Mouse (Mus musculus) liver, embryonic 13.5 days (tissue): Measurements from ENCODE around the gene Il2ra. TPM values are rescaled to one million over a fixed set of nuclear protein-coding genes. Genes with fewer than 3 reads are reported as not detected.

Source experiments
- ATAC-seq: fragments of 200-750 bp; cut with Nextera tagmentation; 2 replicates; pipeline ENCODE4 v1.8.0; 2017; ENCODE audit warnings: low read depth, mild to moderate bottlenecking, moderate number of reproducible peaks, moderate library complexity
- DNase-seq: peaks from one replicate; pipeline ENCODE4 v3.0.0; 2022
- H3K27ac ChIP-seq: fragments of 300-500 bp; sonication (generic); 2 replicates; pipeline ENCODE4 v1.5.1; 2015; ENCODE audit warnings: moderate library complexity, mild to moderate bottlenecking, inconsistent platforms
- H3K27me3 ChIP-seq: fragments of 300-500 bp; sonication (generic); 2 replicates; pipeline ENCODE4 v1.6.1; 2015; ENCODE audit warnings: mild to moderate bottlenecking, inconsistent platforms
- H3K36me3 ChIP-seq: fragments of 300-500 bp; sonication (generic); 2 replicates; pipeline ENCODE4 v1.6.1; 2015; ENCODE audit warnings: mild to moderate bottlenecking, inconsistent platforms
- H3K4me1 ChIP-seq: fragments of 300-500 bp; sonication (generic); replicated peaks from 2 replicates; pipeline ENCODE4 v1.6.1; 2015; ENCODE audit warnings: inconsistent platforms
- H3K4me2 ChIP-seq: fragments of 300-500 bp; sonication (generic); 2 replicates; pipeline ENCODE4 v1.6.1; 2015; ENCODE audit warnings: inconsistent platforms, mild to moderate bottlenecking, moderate library complexity
- H3K4me3 ChIP-seq: fragments of 300-500 bp; sonication (generic); replicated peaks from 2 replicates; pipeline ENCODE4 v1.5.1; 2015; ENCODE audit warnings: mild to moderate bottlenecking, inconsistent platforms
- H3K9ac ChIP-seq: fragments of 300-500 bp; sonication (generic); 2 replicates; pipeline ENCODE4 v1.6.1; 2015; ENCODE audit warnings: mild to moderate bottlenecking, inconsistent platforms
- H3K9me3 ChIP-seq: fragments of 300-500 bp; sonication (generic); replicated peaks from 2 replicates; pipeline ENCODE4 v1.6.1; 2016; ENCODE audit warnings: inconsistent platforms
- WGBS: fragments of 180-500 bp; shearing (Covaris S2); methylation state at CpG from one replicate; pipeline ENCODE4 v1.1.7; 2015; ENCODE audit not compliant: insufficient replicate concordance; 5-methylcytosine and 5-hydroxymethylcytosine counted together
- polyA plus RNA-seq: library from polyadenylated mRNA; unstranded; fragments of >200 nt; fragmentation: Nextera tagmentation; extraction: Ambion mirVana; gene quantifications from 2 replicates; pipeline ENCODE4 v1.2.1, GENCODE M21; 2015

The Il2ra gene
- polyA plus RNA-seq, 1 experiment from 2014 or later = not detected

DNA sequence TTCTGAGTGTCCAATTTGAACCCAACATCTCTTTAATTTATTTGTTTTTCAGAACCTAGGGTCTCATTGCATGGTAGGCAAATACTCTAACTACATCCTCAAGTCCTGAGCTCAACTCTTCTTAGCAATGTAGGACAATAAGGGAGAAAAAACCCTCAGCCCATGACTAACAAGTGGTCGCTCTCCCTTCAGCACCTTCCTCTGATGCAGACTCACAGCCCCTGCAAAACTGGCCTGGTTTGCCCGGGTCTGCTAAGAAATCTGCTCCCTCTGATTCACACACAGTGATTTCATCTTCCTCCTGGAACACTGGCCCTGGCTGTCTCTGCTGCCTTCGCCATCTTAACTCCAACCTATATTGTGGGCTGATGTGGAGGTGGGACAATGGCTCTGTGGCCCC lies 86.5 kb downstream of the Il2ra start:
- ATAC-seq (no peak), DNase-seq (no peak)
- no peaks in the 10 kb centered on the region for H3K36me3 ChIP-seq
- H3K27me3 ChIP-seq = no peaks in the 10 kb centered on the region
- no peak overlapping the region for H3K4me3 ChIP-seq
- H3K9ac ChIP-seq = no peak overlapping the region
- H3K9me3 ChIP-seq = no peaks in the 10 kb centered on the region
- 53% methylated on average over 3 of the region's 3 CpGs for whole genome bisulfite sequencing
- no peak overlapping the region for H3K27ac ChIP-seq
- H3K4me2 ChIP-seq = no peak overlapping the region
- H3K4me1 ChIP-seq = no peaks in the 10 kb centered on the region

DNA sequence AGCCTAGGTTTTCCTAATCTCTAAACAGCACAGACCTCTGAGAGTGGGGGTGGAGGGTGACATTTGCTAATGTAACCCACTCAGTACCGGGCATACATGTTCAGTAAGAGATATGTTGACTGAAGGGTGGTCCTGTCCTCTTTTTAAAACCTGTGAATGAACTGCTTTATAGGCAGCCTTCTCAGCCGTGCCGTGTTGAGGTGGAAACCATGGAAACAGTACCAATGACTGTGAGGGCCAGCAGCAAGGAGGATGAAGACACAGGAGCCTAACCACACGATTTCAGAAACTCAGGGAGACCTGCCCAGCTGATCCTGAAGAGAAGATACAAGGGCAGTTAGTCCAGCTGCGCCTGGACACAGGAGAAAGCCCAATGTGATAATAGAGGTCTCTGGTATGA lies 90.4 kb downstream of the Il2ra start:
- 62% methylated on average over 5 of the region's 5 CpGs for WGBS
- no peak overlapping the region for H3K27ac ChIP-seq
- H3K27me3 ChIP-seq = no peaks in the 10 kb centered on the region
- H3K4me3 ChIP-seq = no peak overlapping the region
- H3K9ac ChIP-seq = no peak overlapping the region
- ATAC-seq (no peak), DNase-seq (no peak)
- H3K4me2 ChIP-seq = no peak overlapping the region
- H3K36me3 ChIP-seq = no peaks in the 10 kb centered on the region
- H3K4me1 ChIP-seq = no peaks in the 10 kb centered on the region
- H3K9me3 ChIP-seq = no peaks in the 10 kb centered on the region

DNA sequence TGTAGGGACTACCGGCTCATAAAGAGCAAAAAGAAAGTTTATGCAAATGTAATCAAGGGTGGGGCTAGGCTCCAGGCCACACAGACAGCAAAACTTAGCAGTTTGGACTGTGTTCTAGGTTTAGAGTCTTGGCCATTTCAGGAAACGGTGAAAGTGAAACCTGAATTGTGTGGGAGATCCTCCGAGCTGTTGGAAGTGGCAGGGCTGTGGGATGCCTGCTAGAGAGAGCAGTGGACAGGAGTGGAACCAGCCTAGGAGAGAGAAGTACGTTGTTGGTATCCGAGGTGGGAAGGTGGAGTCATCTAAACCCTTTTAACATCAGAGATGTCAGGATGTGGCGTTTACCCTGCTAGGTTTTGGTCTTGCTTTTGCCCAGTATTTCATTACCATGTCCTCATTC lies 93.2 kb downstream of the Il2ra start:
- ATAC-seq (no peak), DNase-seq (no peak)
- peaks cover 6% of the 10 kb centered on the region for H3K36me3 ChIP-seq
- no peaks in the 10 kb centered on the region for H3K4me1 ChIP-seq
- H3K4me3 ChIP-seq = no peak overlapping the region
- WGBS = 58% methylated on average over 6 of the region's 6 CpGs
- no peaks in the 10 kb centered on the region for H3K9me3 ChIP-seq
- no peak overlapping the region for H3K4me2 ChIP-seq
- no peaks in the 10 kb centered on the region for H3K27me3 ChIP-seq
- no peak overlapping the region for H3K27ac ChIP-seq
- H3K9ac ChIP-seq = no peak overlapping the region

DNA sequence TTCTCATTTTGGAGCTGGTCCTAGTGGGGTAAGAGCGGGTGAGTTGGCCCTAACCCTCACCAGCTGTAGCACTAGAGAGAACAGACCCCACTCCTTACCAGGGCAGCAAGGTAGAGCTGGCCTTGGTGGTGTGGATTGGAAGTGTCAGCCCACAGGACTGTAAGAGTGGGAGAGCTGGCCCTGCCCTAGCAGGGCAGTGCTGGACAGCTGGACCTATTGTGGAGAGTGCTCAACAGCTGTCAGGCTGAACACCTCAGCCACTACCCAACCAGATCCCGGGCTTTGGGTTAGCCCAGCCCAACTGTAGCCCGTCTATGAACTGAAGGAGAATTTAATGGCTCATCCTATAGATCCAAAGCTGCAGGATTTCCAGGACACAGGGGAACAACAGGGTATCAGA lies 96.2 kb downstream of the Il2ra start:
- Histone ChIP-seq H3K36me3 (peaks cover 34% of the 10 kb centered on the region), H3K4me2 (no peak overlapping the region), H3K4me3 (no peak overlapping the region), H3K27ac (no peak overlapping the region), H3K4me1 (no peaks in the 10 kb centered on the region), H3K27me3 (no peaks in the 10 kb centered on the region), H3K9me3 (no peaks in the 10 kb centered on the region), H3K9ac (no peak overlapping the region)
- 65% methylated on average over 3 of the region's 3 CpGs for whole genome bisulfite sequencing
- no peak for ATAC-seq
- no peak for DNase-seq

DNA sequence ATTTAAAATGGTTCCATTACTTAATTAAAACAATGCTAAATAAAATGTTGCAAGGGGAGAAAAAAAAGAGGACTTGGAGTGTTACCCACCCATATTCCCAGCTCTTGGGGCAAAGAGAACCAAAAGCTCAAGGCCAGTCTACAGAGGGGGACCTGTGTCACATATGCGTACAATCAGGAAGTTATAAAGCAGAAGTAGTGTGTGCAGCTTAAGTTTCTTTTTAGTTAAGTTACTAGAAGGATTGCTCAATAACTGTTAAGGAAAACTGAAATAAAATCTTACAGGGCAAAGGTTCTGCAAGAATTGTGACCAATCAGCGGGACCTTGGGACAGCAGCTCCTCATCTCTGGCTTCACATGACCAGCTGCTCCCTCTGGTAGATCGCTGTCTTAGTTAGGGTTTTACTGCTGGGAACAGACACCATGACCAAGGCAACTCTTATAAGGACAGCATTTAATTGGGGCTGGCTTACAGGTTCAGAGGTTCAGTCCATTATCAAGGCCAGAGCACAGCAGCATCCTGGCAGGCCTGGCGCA lies 97.0 kb downstream of the Il2ra start:
- DNase-seq = no peak
- H3K27ac ChIP-seq = no peak overlapping the region
- H3K36me3 ChIP-seq = peaks cover 37% of the 10 kb centered on the region
- no peaks in the 10 kb centered on the region for H3K27me3 ChIP-seq
- WGBS = 71% methylated on average over 4 of the region's 4 CpGs
- no peaks in the 10 kb centered on the region for H3K9me3 ChIP-seq
- no peak overlapping the region for H3K4me2 ChIP-seq
- H3K4me1 ChIP-seq = no peaks in the 10 kb centered on the region
- H3K9ac ChIP-seq = no peak overlapping the region
- no peak for ATAC-seq
- no peak overlapping the region for H3K4me3 ChIP-seq

Other genes with a start within 250 kb of the Il2ra start
- 7.2 and 8.5 TPM in 2 replicates for gene Pfkfb3, start 88.7 kb upstream of the Il2ra start, polyA plus RNA-seq
- 76.9 and 93.6 TPM in 2 replicates for gene Rbm17, start 38.7 kb upstream of the Il2ra start, polyA plus RNA-seq
- not detected in 2 replicates for gene Gm17490, start 16.5 kb upstream of the Il2ra start, polyA plus RNA-seq
- 2.7 and 2.8 TPM in 2 replicates for gene Il15ra, start 62.5 kb downstream of the Il2ra start, polyA plus RNA-seq
- 26.8 and 33.2 TPM in 2 replicates for gene Fbh1, start 134.8 kb downstream of the Il2ra start, polyA plus RNA-seq
- gene Ankrd16, start 135.1 kb downstream of the Il2ra start, polyA plus RNA-seq = 10.1 and 10.4 TPM in 2 replicates